Mouse (Mus musculus) forebrain, embryonic 16.5 days (tissue): Measurements from ENCODE around the gene Acsbg1. TPM values are rescaled to one million over a fixed set of nuclear protein-coding genes. Genes with fewer than 3 reads are reported as not detected.
A peak's percentile ranks its signal among the peaks of the same experiment; 100 is the strongest.
"Not testable (repeated sequence)": the region's sequence is repeated elsewhere in the genome, so short reads cannot be mapped to it uniquely, and the experiment has no call there.

Experiments used
- ATAC-seq: fragments of 200-750 bp; cut with Nextera tagmentation; 2 replicates; pipeline ENCODE4 v1.8.0; 2017; ENCODE audit warnings: mild to moderate bottlenecking, moderate library complexity
- H3K27ac ChIP-seq: fragments of 300-500 bp; sonication (generic); 2 replicates; pipeline ENCODE4 v1.5.1; 2014; ENCODE audit warnings: low read length, control low read depth
- H3K27me3 ChIP-seq: fragments of 300-500 bp; sonication (generic); replicated peaks from 2 replicates; pipeline ENCODE4 v1.6.1; 2014; ENCODE audit warnings: low read length; ENCODE audit not compliant: control insufficient read depth, insufficient read depth
- H3K36me3 ChIP-seq: fragments of 300-500 bp; sonication (generic); 2 replicates; pipeline ENCODE4 v1.6.1; 2014; ENCODE audit not compliant: control insufficient read depth, insufficient read depth
- H3K4me1 ChIP-seq: fragments of 300-500 bp; sonication (generic); replicated peaks from 2 replicates; pipeline ENCODE4 v1.6.1; 2014; ENCODE audit warnings: low read length; ENCODE audit not compliant: control insufficient read depth, insufficient read depth
- H3K4me2 ChIP-seq: fragments of 300-500 bp; sonication (generic); 2 replicates; pipeline ENCODE4 v1.6.1; 2014; ENCODE audit warnings: mild to moderate bottlenecking, low read length, control low read depth
- H3K4me3 ChIP-seq: fragments of 300-500 bp; sonication (generic); replicated peaks from 2 replicates; pipeline ENCODE4 v1.5.1; 2014; ENCODE audit warnings: mild to moderate bottlenecking, low read length, control low read depth
- H3K9ac ChIP-seq: fragments of 300-500 bp; sonication (generic); replicated peaks from 2 replicates; pipeline ENCODE4 v1.6.1; 2014; ENCODE audit warnings: low read depth, low read length, control low read depth
- H3K9me3 ChIP-seq: fragments of 300-500 bp; sonication (generic); 2 replicates; pipeline ENCODE4 v1.6.1; 2016; ENCODE audit warnings: low read length; ENCODE audit not compliant: control insufficient read depth
- WGBS: fragments of 180-500 bp; shearing (Covaris S2); extraction: QIAGEN DNeasy Blood & Tissue Kit; methylation state at CpG from one replicate; pipeline ENCODE4 v1.1.7; 2014; 5-methylcytosine and 5-hydroxymethylcytosine counted together
- polyA plus RNA-seq: library from polyadenylated mRNA; unstranded; fragments of >200 nt; fragmentation: Nextera tagmentation; extraction: Ambion mirVana; gene quantifications from 2 replicates; pipeline ENCODE4 v1.2.1, GENCODE M21; 2015

Acsbg1 gene
- polyA plus RNA-seq, 1 experiment from 2014 or later = 19.5 TPM

DNA sequence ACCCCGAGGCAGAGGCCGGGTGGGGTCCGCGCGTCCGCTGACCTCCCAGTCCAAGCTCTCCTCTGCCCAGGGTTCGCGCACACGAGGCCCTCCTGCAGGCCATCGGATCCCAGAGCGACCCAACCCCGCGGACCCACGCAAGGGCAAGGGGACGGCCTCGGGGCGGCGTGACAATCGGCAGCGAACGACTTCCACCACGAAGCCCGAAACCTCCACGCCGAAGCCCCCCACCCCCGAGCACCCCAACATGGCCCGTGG, 37.3 kb upstream of the Acsbg1 start:
- H3K9me3 ChIP-seq = no peaks in the 10 kb centered on the region
- peak overlapping the region; percentile 76 for H3K4me3 ChIP-seq
- H3K4me1 ChIP-seq = peaks cover 11% of the 10 kb centered on the region
- no peaks in the 10 kb centered on the region for H3K36me3 ChIP-seq
- H3K27ac ChIP-seq = no peak overlapping the region
- WGBS = 9% methylated on average over 27 of the region's 27 CpGs
- H3K27me3 ChIP-seq = no peaks in the 10 kb centered on the region
- H3K4me2 ChIP-seq = peak overlapping the region; percentile 66
- H3K9ac ChIP-seq = peak overlapping the region; percentile 82
- ATAC-seq = no peak

DNA sequence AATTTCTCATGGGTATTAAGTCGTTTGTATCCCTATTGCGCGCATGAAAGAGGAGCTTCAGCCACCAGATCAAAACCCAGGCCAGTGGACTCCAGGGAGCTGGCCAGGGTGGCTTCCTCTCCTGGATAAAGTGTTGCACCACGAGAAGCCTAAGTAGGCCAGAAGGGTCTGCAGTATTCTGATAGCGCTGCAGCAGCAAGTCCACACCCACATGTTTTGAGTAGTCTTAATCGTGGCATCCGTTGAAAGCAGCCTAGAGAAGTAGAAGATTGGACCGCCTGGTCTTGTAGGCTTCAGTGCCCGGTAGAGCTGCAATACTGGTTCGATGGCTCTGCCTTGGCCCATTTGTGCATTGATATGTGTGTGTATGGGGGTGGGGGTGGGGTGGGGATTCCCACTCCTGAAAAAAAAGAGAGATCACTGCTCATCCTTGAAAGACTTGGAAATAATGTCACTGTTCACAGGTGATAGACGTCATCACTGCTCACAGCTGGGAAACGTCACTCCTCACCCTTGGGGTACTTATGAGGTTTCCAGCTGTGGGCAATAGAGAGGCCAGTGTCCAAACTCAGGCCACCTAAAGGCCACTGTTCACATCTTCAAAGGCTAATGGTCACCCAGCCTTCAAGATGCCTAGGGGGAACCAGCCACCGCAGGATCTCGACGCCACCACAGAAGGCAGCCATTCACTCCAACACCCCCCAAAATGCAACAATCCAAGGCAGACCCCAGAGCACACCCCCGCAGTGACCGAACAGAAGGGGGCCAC, 36.8 kb upstream of the Acsbg1 start, which contains the start of gene Dnaja4:
Dnaja4 (plus strand) TSS at position 556 of the 769 bp plus-strand sequence.
- peak within 1 kb of the TSS; percentile 66 for H3K4me2 ChIP-seq
- no peaks in the 10 kb centered on the region for H3K36me3 ChIP-seq
- no peak within 1 kb of the TSS for H3K27ac ChIP-seq
- H3K9ac ChIP-seq = peak within 1 kb of the TSS; percentile 82
- ATAC-seq = no peak
- 71% methylated on average over 17 of the region's 17 CpGs for WGBS
- H3K9me3 ChIP-seq = no peaks in the 10 kb centered on the region
- H3K27me3 ChIP-seq = no peaks in the 10 kb centered on the region
- H3K4me1 ChIP-seq = peaks cover 11% of the 10 kb centered on the region
- peak within 1 kb of the TSS; percentile 76 for H3K4me3 ChIP-seq

DNA sequence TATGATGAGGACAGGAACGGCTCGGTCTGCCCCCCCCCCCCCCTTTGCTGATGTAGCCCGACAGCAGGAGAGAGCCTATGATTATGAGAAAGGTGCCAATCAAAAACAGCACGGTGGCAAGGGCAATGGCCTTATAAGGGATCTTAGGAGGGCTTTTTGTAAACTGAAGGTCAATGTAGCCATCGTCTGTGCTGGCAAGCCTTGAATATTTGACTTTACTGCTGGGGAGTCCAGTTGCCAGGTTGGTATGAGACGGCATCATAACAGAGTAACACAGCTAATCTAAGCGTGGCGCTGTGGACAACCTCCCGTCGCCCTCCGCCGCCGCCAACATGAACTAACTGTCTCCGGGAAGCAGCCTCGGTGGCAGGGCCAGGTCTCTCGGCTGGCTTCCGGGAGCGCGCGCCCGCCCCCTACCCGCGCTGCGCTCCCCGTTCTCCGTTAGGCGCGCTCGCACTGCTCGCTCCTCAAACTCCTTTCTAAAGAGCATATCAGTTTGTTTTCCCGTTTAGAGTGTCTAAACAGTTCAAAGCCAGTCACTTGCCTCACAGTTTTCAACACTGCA, 29.7 kb upstream of the Acsbg1 start:
- 2% methylated on average over 31 of the region's 31 CpGs for WGBS
- H3K9me3 ChIP-seq, H3K36me3 ChIP-seq, H3K4me1 ChIP-seq, H3K27ac ChIP-seq, H3K27me3 ChIP-seq: not testable (repeated sequence)
- ATAC-seq = peak; percentile 49
- H3K4me2 ChIP-seq = peak overlapping the region; percentile 54
- H3K4me3 ChIP-seq = peak overlapping the region; percentile 35
- H3K9ac ChIP-seq = 0 out of 2 replicates have a peak overlapping the region, but pooled peaks have one; percentile 35

DNA sequence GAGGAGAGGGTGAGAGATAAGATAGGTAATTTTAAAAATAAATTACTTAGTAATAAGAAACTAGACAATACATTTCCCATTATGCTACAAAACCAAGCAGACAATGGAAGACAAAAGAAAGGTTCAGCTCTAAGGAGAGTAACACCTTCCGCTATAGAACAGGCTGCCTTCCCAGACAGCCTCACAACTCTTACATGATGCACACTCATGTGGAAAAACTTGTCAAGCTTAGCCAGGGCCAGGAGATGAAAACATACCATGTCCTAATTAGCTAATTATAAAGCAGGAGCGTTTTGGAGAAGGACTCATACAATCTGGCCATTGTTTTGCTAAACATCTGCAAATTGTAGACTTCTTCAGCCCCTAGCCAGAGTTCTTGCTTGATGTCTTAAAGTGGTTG, 29.0 kb upstream of the Acsbg1 start:
- not testable (repeated sequence) for H3K9ac ChIP-seq, H3K27ac ChIP-seq, H3K27me3 ChIP-seq, H3K36me3 ChIP-seq, H3K4me1 ChIP-seq, H3K4me2 ChIP-seq, H3K4me3 ChIP-seq, H3K9me3 ChIP-seq
- peak; percentile 33; the same call in 1 of the 2 replicates for ATAC-seq
- WGBS = 28% methylated on average over 2 of the region's 2 CpGs

DNA sequence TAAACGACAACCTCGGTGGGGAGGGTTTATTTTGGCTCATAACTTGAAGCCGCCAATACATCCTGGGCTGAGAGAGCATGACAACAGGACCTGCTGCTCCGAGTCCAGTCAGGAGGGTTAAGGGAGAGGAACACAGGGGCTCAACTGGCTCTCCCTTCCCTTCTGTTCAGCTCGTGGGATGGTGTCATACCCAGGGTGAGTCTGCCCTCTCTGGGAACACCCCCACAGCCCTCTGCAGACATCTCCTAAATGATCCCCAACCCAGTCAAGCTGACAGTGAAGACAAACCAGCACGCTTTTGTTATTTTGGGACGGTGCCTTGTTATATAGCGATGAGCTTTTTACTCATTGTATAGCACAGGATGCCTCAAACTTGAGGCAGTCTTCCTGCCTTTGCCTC, 27.8 kb upstream of the Acsbg1 start:
- H3K36me3 ChIP-seq = no peaks in the 10 kb centered on the region
- no peaks in the 10 kb centered on the region for H3K27me3 ChIP-seq
- WGBS = 76% methylated on average over 8 of the region's 8 CpGs
- H3K27ac ChIP-seq = no peak overlapping the region
- ATAC-seq = no peak
- H3K4me2 ChIP-seq = no peak overlapping the region
- H3K4me3 ChIP-seq = no peak overlapping the region
- H3K9me3 ChIP-seq = no peaks in the 10 kb centered on the region
- no peak overlapping the region for H3K9ac ChIP-seq
- H3K4me1 ChIP-seq = peaks cover 5% of the 10 kb centered on the region

DNA sequence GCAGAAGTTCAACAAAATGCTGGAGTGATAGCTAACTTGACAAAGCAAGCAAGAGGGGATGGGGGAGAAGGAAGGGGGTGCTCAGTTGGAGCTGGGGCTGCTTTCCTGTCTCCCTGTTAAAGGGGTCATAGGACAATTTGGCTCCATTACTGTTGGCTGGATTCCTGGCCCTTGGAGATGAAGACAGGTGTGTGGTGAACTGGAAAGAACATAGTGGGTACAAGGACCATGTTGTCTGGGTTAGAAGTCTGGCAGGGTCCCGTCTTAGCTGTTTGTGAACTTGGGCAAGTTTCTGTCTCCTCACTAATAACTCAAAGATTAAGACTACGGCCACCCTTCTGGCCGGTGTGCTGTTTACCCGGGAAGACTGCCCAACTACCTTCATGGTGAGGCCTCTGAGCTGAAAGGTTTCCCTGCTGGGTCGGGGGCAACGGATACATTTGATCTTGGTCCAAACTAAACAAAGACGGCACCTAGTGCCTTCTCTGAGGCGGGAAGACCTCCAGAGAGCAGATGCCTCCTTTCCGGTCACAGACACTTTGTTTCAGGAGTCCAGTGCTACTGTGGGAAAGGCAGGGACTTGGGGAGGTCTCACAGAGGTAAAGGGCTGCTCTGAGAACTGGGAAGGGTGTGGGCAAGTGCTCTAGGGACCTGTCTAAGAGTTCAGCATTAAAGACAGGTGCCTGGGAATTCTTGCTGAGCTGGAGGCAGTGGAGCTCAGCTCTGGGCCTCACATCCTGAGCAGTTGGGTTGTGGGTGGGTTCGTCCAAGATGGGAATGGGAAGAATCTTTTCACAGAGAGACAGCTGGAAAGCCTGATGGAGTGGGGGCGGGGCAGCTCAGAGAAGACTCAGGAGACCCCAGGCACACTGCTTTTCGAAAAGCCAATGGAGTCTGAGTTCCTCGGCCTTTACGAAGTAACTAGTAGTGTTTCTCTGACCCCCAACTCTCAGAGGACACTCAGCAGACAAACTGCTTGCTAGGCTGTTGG, 25.9 kb upstream of the Acsbg1 start:
- no peak overlapping the region for H3K4me2 ChIP-seq
- H3K36me3 ChIP-seq = no peaks in the 10 kb centered on the region
- peaks cover 5% of the 10 kb centered on the region for H3K4me1 ChIP-seq
- no peaks in the 10 kb centered on the region for H3K9me3 ChIP-seq
- H3K4me3 ChIP-seq = no peak overlapping the region
- H3K9ac ChIP-seq = no peak overlapping the region
- H3K27me3 ChIP-seq = no peaks in the 10 kb centered on the region
- 65% methylated on average over 14 of the region's 14 CpGs for WGBS
- H3K27ac ChIP-seq = no peak overlapping the region
- no peak for ATAC-seq

DNA sequence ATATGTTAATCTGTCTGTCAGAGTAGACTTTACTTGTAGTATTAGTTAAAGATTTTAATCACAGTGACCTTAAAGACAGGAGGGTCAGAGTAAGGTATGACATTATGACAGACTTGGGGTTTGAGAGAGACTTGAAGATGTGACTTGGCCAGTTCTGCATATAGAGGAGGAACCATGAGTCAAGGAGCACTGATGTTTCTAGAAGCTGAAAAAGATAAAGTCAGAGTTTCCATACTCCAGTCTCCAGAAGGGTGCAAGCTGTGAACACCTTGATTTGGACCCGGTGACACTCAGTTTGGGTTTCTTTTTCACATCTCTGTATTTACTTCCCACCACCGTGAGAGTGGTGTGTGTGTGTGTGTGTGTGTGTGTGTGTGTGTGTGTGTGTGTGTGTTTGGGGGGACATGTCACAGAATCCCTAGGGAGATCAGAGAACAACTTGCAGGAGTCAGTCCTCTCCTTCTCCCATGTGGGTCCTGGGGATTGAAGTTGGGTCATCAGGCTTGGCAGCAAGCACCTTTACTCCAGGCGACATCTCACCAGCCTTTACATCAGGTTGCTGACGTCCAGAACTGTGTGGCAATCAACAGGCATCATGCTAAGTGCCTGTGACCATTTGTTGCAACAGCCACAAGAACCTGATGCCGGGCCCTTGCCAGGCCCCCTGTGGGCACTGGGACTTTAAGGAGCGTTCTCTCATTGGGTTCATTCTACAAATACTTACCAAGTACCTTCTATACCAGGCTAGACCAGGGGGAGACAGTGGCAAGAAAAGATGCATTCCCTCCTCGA, 22.3 kb upstream of the Acsbg1 start:
- H3K4me1 ChIP-seq = no peaks in the 10 kb centered on the region
- H3K27ac ChIP-seq = no peak overlapping the region
- H3K4me3 ChIP-seq = no peak overlapping the region
- WGBS = 83% methylated on average over 7 of the region's 7 CpGs
- H3K36me3 ChIP-seq = no peaks in the 10 kb centered on the region
- no peak overlapping the region for H3K4me2 ChIP-seq
- H3K9me3 ChIP-seq = no peaks in the 10 kb centered on the region
- H3K27me3 ChIP-seq = no peaks in the 10 kb centered on the region
- no peak for ATAC-seq
- no peak overlapping the region for H3K9ac ChIP-seq

DNA sequence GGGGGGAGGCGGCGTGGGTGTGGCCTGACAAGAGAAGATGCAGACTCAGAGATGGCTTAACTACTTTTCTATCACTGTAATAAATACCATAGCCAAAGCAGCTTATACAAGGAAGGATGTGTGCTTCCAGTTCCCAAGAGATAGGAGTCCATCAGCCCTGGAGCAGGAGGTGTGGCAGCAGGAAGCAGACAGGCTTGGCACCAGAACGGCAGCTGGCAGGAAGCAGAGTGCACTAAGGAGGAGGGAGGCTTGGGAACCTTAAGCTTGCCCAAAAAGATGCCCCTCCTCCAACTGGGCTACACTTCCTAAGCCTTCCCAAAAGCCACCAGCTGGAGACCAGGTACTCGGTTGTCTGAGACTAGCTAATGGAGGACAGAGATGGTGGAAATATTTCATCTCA, 21.2 kb upstream of the Acsbg1 start:
- Histone ChIP-seq H3K36me3 (no peaks in the 10 kb centered on the region), H3K27me3 (no peaks in the 10 kb centered on the region), H3K9me3 (no peaks in the 10 kb centered on the region), H3K4me3 (no peak overlapping the region), H3K4me2 (no peak overlapping the region), H3K4me1 (no peaks in the 10 kb centered on the region), H3K9ac (no peak overlapping the region), H3K27ac (no peak overlapping the region)
- peak; percentile 28; the same call in 1 of the 2 replicates for ATAC-seq
- WGBS = 46% methylated on average over 2 of the region's 4 CpGs
